Mouse (Mus musculus) inflammation-experienced regulatory T-cells, adult 6 months (primary cell): Measurements from ENCODE around the gene Syna. TPM values are rescaled to one million over a fixed set of nuclear protein-coding genes. Genes with fewer than 3 reads are reported as not detected.
A peak's percentile ranks its signal among the peaks of the same experiment; 100 is the strongest.

Experiments used
- ATAC-seq: one replicate; pipeline ENCODE4 v1.8.0; 2017
- polyA plus RNA-seq, 3 experiments: library from polyadenylated mRNA; unstranded; fragments of 100-300 nt; shearing (Covaris generic); gene quantifications; one replicate each; pipeline ENCODE4 v1.2.1; 2017

The Syna gene
- 1 to 10 TPM in 1 of 3 experiments, under 1 TPM in 1, not detected in 1; 0.28 to 1.1 TPM for polyA plus RNA-seq

GRCm38 (mm10) chr5:134560071-134560449 is at the start of gene Syna:
Gene Syna, minus strand, starts transcription at chr5:134560171.
- ATAC-seq, result no peak

DNA sequence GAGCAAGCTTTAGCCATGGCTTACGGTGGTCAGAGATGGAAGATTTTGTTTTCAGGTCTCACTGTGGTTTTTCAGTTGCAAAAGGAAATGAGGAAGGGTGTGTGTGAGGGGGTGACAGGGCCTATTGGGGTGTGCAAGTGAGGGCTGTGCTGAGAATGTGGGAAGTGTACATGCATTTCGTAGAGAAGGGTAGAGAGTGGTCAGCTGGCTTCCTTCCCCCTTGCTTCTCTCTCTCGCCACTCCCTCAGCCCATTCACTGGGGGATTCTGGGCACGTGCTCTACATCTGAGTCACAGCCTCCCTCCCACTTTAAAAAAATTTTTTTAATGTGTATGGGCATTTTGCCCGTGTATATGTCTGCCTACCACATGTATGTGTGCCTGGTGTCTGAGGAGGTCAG is 47.1 kb upstream of the Syna start:
- ATAC-seq, result no peak

- ATAC-seq, result no peak
These were observed 46.3 kb upstream of the Syna start for GRCm38 (mm10) chr5:134606314-134606713.

- ATAC-seq, result no peak
These were observed 44.4 kb upstream of the Syna start for GRCm38 (mm10) chr5:134604376-134604775.

GRCm38 (mm10) chr5:134597711-134598110 is 37.7 kb upstream of the Syna start:
- no peak for ATAC-seq

GRCm38 (mm10) chr5:134593093-134593492 is 33.1 kb upstream of the Syna start:
- ATAC-seq, result no peak

DNA sequence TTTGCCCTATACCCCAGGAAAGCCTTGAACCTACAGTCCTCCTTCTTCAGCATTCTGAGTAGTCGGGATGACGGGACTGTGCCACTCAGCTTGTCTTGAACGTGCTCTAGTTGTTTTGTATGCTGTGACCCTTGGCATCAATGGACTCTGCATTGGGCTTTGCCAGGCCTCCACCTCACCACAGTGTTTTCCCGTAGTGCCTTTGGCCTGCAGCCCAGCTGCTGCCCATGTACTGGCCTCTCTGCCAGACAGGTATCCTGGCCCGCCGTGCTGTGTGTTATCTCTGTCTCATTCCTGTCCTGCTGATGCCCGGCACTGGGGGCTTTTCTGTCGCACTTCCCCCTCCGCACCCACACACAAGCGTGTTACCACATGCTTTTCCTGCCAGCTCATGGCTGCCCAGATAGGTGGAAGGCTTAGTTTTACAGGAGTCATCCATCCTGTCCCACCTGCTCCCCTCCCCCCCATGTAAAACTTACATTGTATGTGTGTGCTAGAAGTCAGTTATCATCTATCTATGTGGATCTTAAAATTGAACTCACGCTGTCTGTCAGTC is 32.1 kb upstream of the Syna start:
- no peak for ATAC-seq

DNA sequence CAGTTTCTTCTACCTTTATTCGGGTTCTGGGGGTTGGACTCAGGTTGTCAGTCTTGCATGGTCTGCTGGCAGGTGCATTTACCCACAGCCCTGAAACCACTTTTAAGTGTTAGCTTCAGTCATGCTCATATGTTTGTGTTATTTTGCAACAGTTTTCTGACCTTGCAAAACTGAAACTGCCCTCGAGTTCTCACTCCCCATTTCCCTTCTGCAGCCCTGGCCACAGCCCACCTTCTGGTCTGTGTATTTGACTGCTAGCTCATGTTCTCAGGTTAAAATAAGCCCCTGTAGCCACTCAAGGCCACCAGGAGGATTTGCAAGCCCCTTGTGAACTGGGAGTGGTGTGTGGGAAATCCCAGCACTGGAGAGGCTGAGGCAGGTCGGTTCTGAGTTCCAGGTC is 29.9 kb upstream of the Syna start:
- ATAC-seq, result no peak

DNA sequence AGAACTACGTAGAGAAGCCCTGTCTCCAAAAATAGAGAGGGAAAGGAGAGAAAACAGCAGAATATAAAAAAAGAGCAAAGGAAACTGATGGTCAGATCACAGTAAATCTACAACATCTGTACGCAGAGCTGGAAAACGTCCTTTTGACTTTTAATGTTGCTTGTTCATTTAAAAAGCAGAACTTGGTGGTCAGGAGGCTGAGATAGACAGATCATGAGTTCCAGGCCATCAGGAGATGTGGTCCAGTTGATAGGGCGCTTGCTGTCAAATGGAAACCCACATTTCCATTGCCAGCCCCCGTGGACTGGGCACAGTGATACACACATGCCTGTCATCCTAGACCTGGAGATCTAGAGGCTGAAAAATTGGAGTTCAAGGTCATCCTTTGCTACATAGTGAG is 24.8 kb upstream of the Syna start:
- ATAC-seq, result no peak

GRCm38 (mm10) chr5:134583884-134584213 is 23.9 kb upstream of the Syna start:
- ATAC-seq, result no peak

DNA sequence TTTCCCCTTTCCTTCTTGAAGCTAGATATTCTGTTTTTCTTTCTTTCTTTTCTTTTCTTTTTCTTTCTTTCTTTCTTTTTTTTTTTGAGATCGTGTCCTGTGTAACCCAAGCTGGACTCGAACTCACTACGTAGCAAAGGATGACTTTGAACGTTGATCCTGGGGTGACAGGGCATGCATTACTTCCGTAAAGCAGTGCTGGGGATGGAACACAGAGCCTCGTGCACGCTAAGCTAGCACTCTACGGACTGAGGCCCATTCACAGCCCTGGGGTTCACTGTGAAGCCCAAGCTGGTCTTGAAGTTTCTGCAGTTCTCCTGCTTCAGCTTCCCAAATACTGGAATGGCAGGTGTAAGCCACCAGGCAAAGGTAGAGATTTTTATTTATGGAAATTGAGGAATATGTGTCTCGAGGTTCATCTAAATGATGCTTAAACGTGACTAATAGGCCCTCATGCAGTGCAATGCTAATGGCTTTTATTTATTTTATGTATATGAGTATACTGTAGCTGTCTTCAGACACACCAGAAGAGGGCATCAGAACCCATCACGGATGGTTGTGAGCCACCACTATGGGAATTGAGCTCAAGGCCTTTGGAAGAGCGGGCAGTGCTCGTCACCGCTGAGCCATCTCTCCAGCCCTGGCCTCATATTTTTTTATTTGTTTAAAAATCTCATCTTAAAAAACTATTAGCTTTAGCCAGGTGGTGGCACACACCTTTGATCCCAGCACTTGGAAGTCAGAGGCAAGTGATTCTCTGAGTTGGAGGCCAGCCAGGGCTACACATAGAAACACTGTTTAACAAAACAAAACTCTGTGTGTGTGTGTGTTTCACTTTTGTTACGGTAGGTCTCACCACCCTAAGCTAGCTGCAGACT is 23.3 kb upstream of the Syna start:
- no peak for ATAC-seq

GRCm38 (mm10) chr5:134582221-134582907 is 22.4 kb upstream of the Syna start:
- peak; percentile 99 for ATAC-seq

GRCm38 (mm10) chr5:134581146-134581545 is 21.2 kb upstream of the Syna start, which contains the start of gene Rfc2:
Gene Rfc2, plus strand, starts transcription at chr5:134581366.
- no peak for ATAC-seq

GRCm38 (mm10) chr5:134579135-134579534 is 19.2 kb upstream of the Syna start:
- no peak for ATAC-seq

DNA sequence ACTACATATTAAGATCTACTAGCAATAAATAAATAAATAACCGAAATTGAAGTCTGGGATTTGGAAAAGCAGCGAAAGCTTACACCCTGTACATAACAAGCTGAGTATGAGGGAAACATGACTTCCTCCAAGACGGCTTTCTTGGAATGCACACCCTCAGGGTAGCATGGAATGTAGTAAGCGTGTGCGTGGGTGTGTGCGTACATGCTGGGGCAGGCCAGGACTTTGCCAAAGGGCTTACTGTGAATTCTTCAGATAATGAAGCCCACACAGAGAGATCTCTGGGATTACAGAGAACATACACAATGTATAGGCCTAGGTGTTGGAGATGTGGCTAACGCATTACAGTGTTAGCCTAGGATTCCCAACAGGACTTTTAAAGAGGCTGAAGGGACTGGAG is 17.6 kb upstream of the Syna start:
- ATAC-seq, result no peak

DNA sequence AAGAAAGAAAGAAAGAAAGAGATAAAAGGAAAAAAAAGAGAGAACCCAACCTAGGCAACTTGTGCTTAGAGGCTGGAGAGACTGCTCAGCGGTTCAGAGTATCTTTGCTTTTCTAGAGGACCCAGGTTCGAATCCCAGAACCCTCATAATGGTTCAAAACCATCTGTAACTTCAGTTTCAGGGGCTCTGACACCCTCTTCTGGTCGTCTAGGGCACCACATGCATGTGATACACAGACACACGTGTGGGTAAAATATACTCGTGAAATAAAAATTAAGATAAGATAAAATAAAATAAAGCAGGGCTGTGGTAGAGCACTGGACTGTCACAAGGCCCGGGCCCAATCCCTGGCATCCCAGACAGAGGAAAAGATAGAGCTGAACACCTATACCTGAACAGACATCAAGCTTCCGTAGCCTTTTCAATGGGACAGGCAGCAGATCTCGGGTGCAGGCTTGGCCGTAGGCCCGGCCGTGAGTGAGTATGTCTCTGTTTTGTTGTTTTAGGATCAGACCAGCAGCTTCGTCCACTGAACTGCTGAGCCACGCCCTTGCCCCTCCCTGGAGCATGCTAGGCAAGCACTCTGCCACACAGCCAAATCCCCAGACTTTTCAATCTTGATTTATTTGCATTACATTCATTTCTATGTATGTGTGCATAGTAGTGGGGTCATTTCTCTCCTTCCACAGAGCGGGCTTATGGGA is 16.7 kb upstream of the Syna start:
- no peak for ATAC-seq

GRCm38 (mm10) chr5:134575833-134576232 is 15.9 kb upstream of the Syna start:
- ATAC-seq, result no peak

- ATAC-seq, result no peak
These were observed 12.7 kb upstream of the Syna start for GRCm38 (mm10) chr5:134572508-134573214.

GRCm38 (mm10) chr5:134571730-134572507 is 11.9 kb upstream of the Syna start:
- ATAC-seq, result peak; percentile 84

GRCm38 (mm10) chr5:134568964-134569491 is 9.1 kb upstream of the Syna start:
- ATAC-seq, result no peak

DNA sequence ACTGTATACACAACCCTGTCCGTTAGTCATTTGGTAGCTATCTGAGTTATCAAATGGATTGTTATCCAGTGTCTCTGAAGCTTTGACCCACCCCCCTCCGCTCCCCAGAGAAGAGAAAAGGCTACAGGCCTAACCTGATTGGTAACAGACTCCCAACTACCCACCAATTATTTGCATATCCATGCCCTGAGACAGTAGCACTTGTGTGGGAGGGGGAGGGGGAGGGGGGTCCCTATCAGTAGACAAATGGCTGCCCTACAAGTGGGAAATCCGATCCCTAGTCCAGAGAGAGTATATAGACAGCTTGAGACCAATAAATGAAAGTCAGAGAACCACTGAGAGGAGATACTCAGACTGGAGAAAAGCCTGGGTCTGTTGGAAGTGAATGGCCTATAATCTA is 8.1 kb upstream of the Syna start:
- ATAC-seq, result no peak
